Mouse (Mus musculus): ENCODE measurements around the gene Phkg2. TPM values are rescaled to one million over a fixed set of nuclear protein-coding genes. Genes with fewer than 3 reads are reported as not detected.
A peak's percentile ranks its signal among the peaks of the same experiment; 100 is the strongest.

Phkg2 gene
- total RNA-seq, 1 experiment = 32.1 TPM

- H3K36me3 ChIP-seq (ENCODE audit: control insufficient read depth, insufficient read depth, low read length, poor library complexity, severe bottlenecking) = peaks cover 37% of the 10 kb centered on the region
- no peak for DNase-seq (ENCODE audit: low read depth, low spot score)
- H3K4me3 ChIP-seq (ENCODE audit: insufficient read depth in 1 of 2, low read depth in 1 of 2, low read length in 2 of 2, poor library complexity in 1 of 2, severe bottlenecking in 1 of 2) = 0 out of 4 replicates have a peak overlapping the region, but pooled peaks of 1 of the 2 experiments have one; percentile 12
- peaks cover 0 to 5% of the 10 kb centered on the region in 2 experiments; a peak in 2 of 4 replicates for H3K4me1 ChIP-seq (ENCODE audit: control insufficient read depth in 2 of 2, insufficient read depth in 2 of 2, low read length in 2 of 2, poor library complexity in 1 of 2)
- no peaks in the 10 kb centered on the region for H3K9me3 ChIP-seq (ENCODE audit: control insufficient read depth, insufficient read depth, low read depth, low read length)
- H3K9ac ChIP-seq (ENCODE audit: insufficient read depth, low read depth, low read length, poor library complexity, severe bottlenecking) = peak overlapping the region; percentile 23; the same call in 1 of the 2 replicates
- in situ Hi-C loops (cut with MboI; ENCODE audit: low sequenced_read_pairs in 2 of 2, unreplicated experiment in 2 of 2) = no loop called here
- TF ChIP-seq CHD2 (IDR thresholded peaks at IDR 0.05; ENCODE audit: low read depth, low read length) (no peak), MAFK (IDR thresholded peaks at IDR 0.05; ENCODE audit: insufficient read depth, low read depth, low read length) (no peak), ZNF384 (IDR thresholded peaks at IDR 0.05; ENCODE audit: low read depth, low read length) (no peak), ZC3H11A (IDR thresholded peaks at IDR 0.05; ENCODE audit: borderline replicate concordance, low read depth, low read length) (no peak), HCFC1 (IDR thresholded peaks at IDR 0.05; ENCODE audit: borderline replicate concordance, insufficient read depth, low read length) (no peak)
- no peak overlapping the region for H3K27ac ChIP-seq (ENCODE audit: insufficient read depth, low read depth, low read length, poor library complexity, severe bottlenecking)
These were observed 31.1 kb downstream of the Phkg2 start for GRCm38 (mm10) chr7:127604256-127604655.

DNA sequence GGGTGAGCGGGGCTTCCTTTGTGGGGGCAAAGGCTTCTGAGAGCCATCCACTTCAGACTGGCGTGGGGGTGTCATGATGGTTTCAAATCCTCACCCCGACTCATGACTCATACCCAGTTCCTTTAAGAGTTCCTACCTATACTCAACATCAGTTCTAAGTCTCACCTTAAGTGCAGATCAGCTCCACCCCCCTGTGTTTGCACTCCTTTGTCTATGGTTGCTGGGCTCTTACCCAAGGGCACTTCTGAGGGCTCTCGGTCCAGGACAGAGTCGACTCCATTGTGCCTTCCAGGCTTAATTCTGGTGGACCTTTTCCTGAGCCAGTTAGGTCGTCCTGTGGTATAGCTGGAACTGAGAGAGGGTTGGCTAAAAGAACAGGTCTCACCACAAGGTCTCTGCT, 34.0 kb downstream of the Phkg2 start:
- peaks cover 40% of the 10 kb centered on the region for H3K36me3 ChIP-seq (ENCODE audit: control insufficient read depth, insufficient read depth, low read length, poor library complexity, severe bottlenecking)
- peaks cover 12% of the 10 kb centered on the region for H3K9me3 ChIP-seq (ENCODE audit: control insufficient read depth, insufficient read depth, low read depth, low read length)
- no peak for DNase-seq (ENCODE audit: low read depth, low spot score)
- H3K4me3 ChIP-seq (ENCODE audit: insufficient read depth in 1 of 2, low read depth in 1 of 2, low read length in 2 of 2, poor library complexity in 1 of 2, severe bottlenecking in 1 of 2) = no peak overlapping the region
- H3K9ac ChIP-seq (ENCODE audit: insufficient read depth, low read depth, low read length, poor library complexity, severe bottlenecking) = no peak overlapping the region
- H3K27ac ChIP-seq (ENCODE audit: insufficient read depth, low read depth, low read length, poor library complexity, severe bottlenecking) = no peak overlapping the region
- in situ Hi-C loops (cut with MboI; ENCODE audit: low sequenced_read_pairs in 2 of 2, unreplicated experiment in 2 of 2) = no loop called here
- TF ChIP-seq CHD2 (IDR thresholded peaks at IDR 0.05; ENCODE audit: low read depth, low read length) (no peak), ZNF384 (IDR thresholded peaks at IDR 0.05; ENCODE audit: low read depth, low read length) (no peak), HCFC1 (IDR thresholded peaks at IDR 0.05; ENCODE audit: borderline replicate concordance, insufficient read depth, low read length) (no peak), ZC3H11A (IDR thresholded peaks at IDR 0.05; ENCODE audit: borderline replicate concordance, low read depth, low read length) (no peak), MAFK (IDR thresholded peaks at IDR 0.05; ENCODE audit: insufficient read depth, low read depth, low read length) (no peak)
- peaks cover 0 to 5% of the 10 kb centered on the region in 2 experiments; a peak in 2 of 4 replicates for H3K4me1 ChIP-seq (ENCODE audit: control insufficient read depth in 2 of 2, insufficient read depth in 2 of 2, low read length in 2 of 2, poor library complexity in 1 of 2)

DNA sequence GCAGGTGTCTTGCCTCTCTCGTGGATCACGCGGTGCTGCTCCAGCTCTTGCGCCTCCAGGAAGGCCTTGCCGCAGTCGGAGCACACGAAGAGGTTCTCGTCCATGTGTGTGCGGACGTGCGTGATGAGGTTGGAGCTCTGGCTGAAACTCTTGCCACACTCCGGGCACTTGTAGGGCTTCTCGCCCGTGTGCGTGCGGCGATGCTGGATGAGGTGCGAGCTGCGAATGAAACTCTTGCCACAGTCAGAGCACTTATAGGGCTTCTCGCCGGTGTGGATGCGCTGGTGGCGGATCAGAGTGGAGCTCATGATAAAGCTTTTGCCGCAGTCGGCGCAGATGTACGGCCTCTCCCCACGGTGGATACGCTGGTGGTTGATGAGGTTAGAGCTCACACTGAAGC, 37.9 kb downstream of the Phkg2 start:
- peaks cover 14% of the 10 kb centered on the region for H3K9me3 ChIP-seq (ENCODE audit: control insufficient read depth, insufficient read depth, low read depth, low read length)
- H3K4me3 ChIP-seq (ENCODE audit: insufficient read depth in 1 of 2, low read depth in 1 of 2, low read length in 2 of 2, poor library complexity in 1 of 2, severe bottlenecking in 1 of 2) = no peak overlapping the region
- peaks cover 0 to 3% of the 10 kb centered on the region in 2 experiments; a peak in 1 of 4 replicates for H3K4me1 ChIP-seq (ENCODE audit: control insufficient read depth in 2 of 2, insufficient read depth in 2 of 2, low read length in 2 of 2, poor library complexity in 1 of 2)
- peak overlapping the region; percentile 13; the same call in 1 of the 2 replicates for H3K27ac ChIP-seq (ENCODE audit: insufficient read depth, low read depth, low read length, poor library complexity, severe bottlenecking)
- in situ Hi-C loops (cut with MboI; ENCODE audit: low sequenced_read_pairs in 2 of 2, unreplicated experiment in 2 of 2) = no loop called here
- H3K9ac ChIP-seq (ENCODE audit: insufficient read depth, low read depth, low read length, poor library complexity, severe bottlenecking) = no peak overlapping the region
- H3K36me3 ChIP-seq (ENCODE audit: control insufficient read depth, insufficient read depth, low read length, poor library complexity, severe bottlenecking) = peaks cover 30% of the 10 kb centered on the region
- DNase-seq (ENCODE audit: low read depth, low spot score) = no peak
- TF ChIP-seq HCFC1 (IDR thresholded peaks at IDR 0.05; ENCODE audit: borderline replicate concordance, insufficient read depth, low read length) = no peak
- no peak for TF ChIP-seq MAFK (IDR thresholded peaks at IDR 0.05; ENCODE audit: insufficient read depth, low read depth, low read length)
- no peak for TF ChIP-seq ZNF384 (IDR thresholded peaks at IDR 0.05; ENCODE audit: low read depth, low read length)
- TF ChIP-seq CHD2 (IDR thresholded peaks at IDR 0.05; ENCODE audit: low read depth, low read length) = no peak
- TF ChIP-seq ZC3H11A (IDR thresholded peaks at IDR 0.05; ENCODE audit: borderline replicate concordance, low read depth, low read length) = no peak

DNA sequence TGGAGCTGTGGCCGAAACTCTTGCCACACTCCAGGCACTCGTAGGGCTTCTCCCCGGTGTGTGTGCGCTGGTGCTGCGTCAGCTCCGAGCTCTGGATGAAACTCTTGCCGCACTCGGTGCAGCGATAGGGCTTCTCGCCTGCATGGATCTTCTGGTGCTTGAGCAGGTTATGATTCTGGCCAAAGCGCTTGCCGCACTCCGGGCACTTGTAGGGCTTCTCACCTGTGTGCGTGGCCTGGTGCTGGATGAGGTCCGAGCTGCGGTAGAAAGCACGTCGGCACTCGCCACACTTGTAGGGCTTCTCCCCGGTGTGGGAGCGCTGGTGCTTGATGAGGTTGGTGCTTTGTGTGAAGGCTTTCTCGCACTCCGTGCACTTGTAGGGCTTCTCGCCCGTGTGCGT, 38.4 kb downstream of the Phkg2 start:
- Histone ChIP-seq H3K27ac (ENCODE audit: insufficient read depth, low read depth, low read length, poor library complexity, severe bottlenecking) (no peak overlapping the region), H3K9ac (ENCODE audit: insufficient read depth, low read depth, low read length, poor library complexity, severe bottlenecking) (no peak overlapping the region), H3K9me3 (ENCODE audit: control insufficient read depth, insufficient read depth, low read depth, low read length) (peaks cover 18% of the 10 kb centered on the region), H3K4me3 (ENCODE audit: insufficient read depth in 1 of 2, low read depth in 1 of 2, low read length in 2 of 2, poor library complexity in 1 of 2, severe bottlenecking in 1 of 2) (no peak overlapping the region), H3K4me1 (ENCODE audit: control insufficient read depth in 2 of 2, insufficient read depth in 2 of 2, low read length in 2 of 2, poor library complexity in 1 of 2) (peaks cover 0 to 3% of the 10 kb centered on the region in 2 experiments; a peak in 1 of 4 replicates), H3K36me3 (ENCODE audit: control insufficient read depth, insufficient read depth, low read length, poor library complexity, severe bottlenecking) (peaks cover 30% of the 10 kb centered on the region)
- in situ Hi-C loops (cut with MboI; ENCODE audit: low sequenced_read_pairs in 2 of 2, unreplicated experiment in 2 of 2) = no loop called here
- no peak for TF ChIP-seq CHD2 (IDR thresholded peaks at IDR 0.05; ENCODE audit: low read depth, low read length)
- no peak for TF ChIP-seq ZC3H11A (IDR thresholded peaks at IDR 0.05; ENCODE audit: borderline replicate concordance, low read depth, low read length)
- no peak for TF ChIP-seq HCFC1 (IDR thresholded peaks at IDR 0.05; ENCODE audit: borderline replicate concordance, insufficient read depth, low read length)
- no peak for TF ChIP-seq ZNF384 (IDR thresholded peaks at IDR 0.05; ENCODE audit: low read depth, low read length)
- no peak for TF ChIP-seq MAFK (IDR thresholded peaks at IDR 0.05; ENCODE audit: insufficient read depth, low read depth, low read length)
- no peak for DNase-seq (ENCODE audit: low read depth, low spot score)

Measured in ES-E14 (cell line).